Mouse (Mus musculus) thymus, adult 2 months (tissue): ENCODE data around the gene Syf2. TPM values are rescaled to one million over a fixed set of nuclear protein-coding genes. Genes with fewer than 3 reads are reported as not detected.

Experiments
- DNase-seq: peaks from one replicate; pipeline ENCODE4 v3.0.0; 2021
- H3K27ac ChIP-seq: fragments of 200-500 bp; 2 replicates; pipeline ENCODE4 v1.5.1; 2012; ENCODE audit warnings: low read length, control low read depth; ENCODE audit not compliant: control insufficient read depth, insufficient read depth
- H3K27me3 ChIP-seq: fragments of 200-500 bp; 2 replicates; pipeline ENCODE4 v1.6.1; 2012; ENCODE audit warnings: mild to moderate bottlenecking, low read length, moderate library complexity, mixed read lengths; ENCODE audit not compliant: control insufficient read depth, insufficient read depth
- H3K36me3 ChIP-seq: fragments of 200-500 bp; 2 replicates; pipeline ENCODE4 v1.6.1; 2012; ENCODE audit warnings: mild to moderate bottlenecking, low read length, moderate library complexity; ENCODE audit not compliant: control insufficient read depth, insufficient read depth
- H3K4me1 ChIP-seq: fragments of 200-500 bp; replicated peaks from 2 replicates; pipeline ENCODE4 v1.6.1; 2012; ENCODE audit warnings: low read length; ENCODE audit not compliant: control insufficient read depth, insufficient read depth
- H3K4me3 ChIP-seq: fragments of 200-500 bp; 2 replicates; pipeline ENCODE4 v1.5.1; 2012; ENCODE audit warnings: mild to moderate bottlenecking, low read length, control low read depth, moderate library complexity; ENCODE audit not compliant: control insufficient read depth, insufficient read depth
- CTCF ChIP-seq: fragments of 200-500 bp; IDR thresholded peaks from 2 replicates; pipeline ENCODE4 v1.5.1; 2012; ENCODE audit warnings: mild to moderate bottlenecking, control low read depth, low read length, moderate library complexity, borderline replicate concordance; ENCODE audit not compliant: control insufficient read depth, poor library complexity, insufficient read depth; ENCODE audit errors: extremely low read depth
- POLR2A ChIP-seq: fragments of 200-500 bp; IDR thresholded peaks from 2 replicates; pipeline ENCODE4 v1.6.1; 2012; ENCODE audit warnings: mild to moderate bottlenecking, low read length, control low read depth, moderate library complexity; ENCODE audit not compliant: control insufficient read depth, poor library complexity, insufficient read depth; ENCODE audit errors: extremely low read depth
- WGBS: fragments of 180-500 bp; shearing (Covaris S2); methylation state at CpG from one replicate; pipeline ENCODE4 v1.1.7; 2018; 5-methylcytosine and 5-hydroxymethylcytosine counted together
- polyA plus RNA-seq: library from polyadenylated mRNA; depleted of rRNA; stranded (reverse); fragments of >200 nt; gene quantifications from 2 replicates; pipeline ENCODE4 v1.2.3, GENCODE M21; 2012; rRNA removed

Syf2 gene
- 36.8 and 42.8 TPM in 2 replicates for polyA plus RNA-seq

DNA sequence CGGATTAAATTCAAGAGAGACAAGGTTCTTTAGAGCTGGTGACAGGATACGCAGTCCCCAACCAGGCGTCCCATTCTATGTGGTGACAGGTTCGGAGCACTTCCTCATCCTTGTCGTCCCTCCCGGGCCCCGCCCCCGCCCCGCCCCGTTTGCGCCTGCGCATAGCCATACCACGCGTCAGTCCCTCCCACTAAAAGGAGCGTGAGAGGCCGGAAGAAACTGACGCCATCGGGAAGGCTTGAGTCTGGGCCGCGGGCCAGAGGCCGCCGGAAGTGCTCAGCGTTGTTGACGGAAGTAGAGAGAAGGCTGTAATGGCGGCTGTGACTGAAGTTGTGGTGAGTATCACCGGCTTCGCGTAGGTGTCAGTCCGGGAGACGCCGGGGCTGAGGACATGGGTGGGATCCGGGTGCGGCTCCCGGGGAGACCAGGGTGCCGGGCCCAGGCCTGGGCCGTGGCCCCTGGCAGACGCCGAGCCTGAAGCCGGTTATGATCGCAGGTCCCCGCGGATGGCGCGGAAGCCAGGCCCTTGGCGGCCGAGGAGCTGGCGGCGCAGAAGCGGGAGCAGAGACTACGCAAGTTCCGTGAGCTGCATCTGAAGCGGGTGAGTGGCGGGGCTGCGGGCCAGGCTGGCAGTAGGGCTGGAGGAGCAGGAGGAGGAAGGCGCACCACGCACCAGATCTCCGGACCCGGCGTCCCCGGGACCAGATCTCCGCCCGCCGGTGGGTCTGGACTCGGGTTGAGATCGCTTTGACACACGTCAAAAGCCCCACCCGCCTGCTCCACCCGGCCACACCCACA, at the start of gene Syf2:
Syf2 (plus strand) TSS at position 215 of the 798 bp plus-strand sequence.
- H3K4me1 ChIP-seq = peaks cover 5% of the 10 kb centered on the region
- H3K36me3 ChIP-seq = peaks cover 61% of the 10 kb centered on the region
- under 1% methylated on average over 68 of the region's 68 CpGs for WGBS
- H3K4me3 ChIP-seq = peak within 1 kb of the TSS; percentile 95
- TF ChIP-seq CTCF (0 out of 2 replicates have a peak, but pooled peaks have one; percentile 38), POLR2A (peak; percentile 54; the same call in 1 of the 2 replicates)
- H3K27me3 ChIP-seq = no peaks in the 10 kb centered on the region
- DNase-seq = peak; percentile 86
- peak within 1 kb of the TSS; percentile 81 for H3K27ac ChIP-seq

GRCm38 (mm10) chr4:134883266-134883665, 47.4 kb upstream of the Syf2 start:
- WGBS = 47% methylated on average over 7 of the region's 7 CpGs
- peak; percentile 46 for DNase-seq
- peaks cover 6% of the 10 kb centered on the region for H3K4me1 ChIP-seq
- no peak overlapping the region for H3K4me3 ChIP-seq
- no peak overlapping the region for H3K27ac ChIP-seq
- TF ChIP-seq CTCF (peak; percentile 78), POLR2A (no peak)
- no peaks in the 10 kb centered on the region for H3K27me3 ChIP-seq
- no peaks in the 10 kb centered on the region for H3K36me3 ChIP-seq

DNA sequence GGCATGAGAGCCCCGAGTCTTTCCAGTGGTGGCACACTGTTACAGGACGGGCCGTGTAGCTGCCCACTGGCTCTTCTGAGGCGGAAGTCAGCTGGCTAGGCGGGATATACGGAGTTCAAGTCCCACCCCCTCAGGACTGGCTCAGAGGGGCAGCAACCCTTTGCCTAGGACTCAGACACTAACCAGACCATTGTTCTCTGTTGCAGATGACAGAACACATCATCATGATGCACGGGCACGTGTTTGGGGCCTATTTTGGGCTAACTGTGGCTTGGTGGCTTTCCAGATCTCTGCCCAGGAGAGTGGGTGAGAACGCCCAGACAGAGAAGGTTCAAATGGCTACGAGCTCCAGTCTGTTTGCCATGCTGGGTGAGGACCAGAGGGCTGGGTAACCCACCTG, 46.9 kb upstream of the Syf2 start:
- Histone ChIP-seq H3K36me3 (no peaks in the 10 kb centered on the region), H3K27me3 (no peaks in the 10 kb centered on the region), H3K27ac (no peak overlapping the region), H3K4me1 (peaks cover 6% of the 10 kb centered on the region), H3K4me3 (no peak overlapping the region)
- DNase-seq = no peak
- TF ChIP-seq POLR2A (no peak), CTCF (no peak)
- 68% methylated on average over 10 of the region's 10 CpGs for WGBS

DNA sequence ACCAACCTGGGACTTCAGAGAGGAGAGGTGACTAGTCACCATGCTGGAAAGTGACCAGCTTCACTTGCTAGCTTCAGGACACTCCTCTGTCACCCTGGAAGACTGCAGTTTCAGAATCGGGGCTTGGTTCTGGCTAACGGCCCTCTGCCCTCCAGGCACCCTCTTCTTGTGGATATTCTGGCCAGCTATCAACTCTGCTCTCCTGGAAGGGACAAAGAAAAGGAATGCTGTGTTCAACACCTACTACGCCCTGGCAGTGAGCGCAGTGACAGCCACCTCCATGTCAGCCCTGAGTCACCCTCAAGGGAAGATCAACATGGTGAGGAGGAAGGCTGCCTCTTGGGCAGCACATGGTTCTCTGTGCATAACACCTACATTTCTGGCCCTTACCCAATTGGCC, 46.3 kb upstream of the Syf2 start:
- TF ChIP-seq POLR2A = no peak
- TF ChIP-seq CTCF = no peak
- Histone ChIP-seq H3K27me3 (no peaks in the 10 kb centered on the region), H3K4me3 (no peak overlapping the region), H3K4me1 (peaks cover 6% of the 10 kb centered on the region), H3K27ac (no peak overlapping the region), H3K36me3 (no peaks in the 10 kb centered on the region)
- DNase-seq = no peak
- 96% methylated on average over 4 of the region's 4 CpGs for WGBS

DNA sequence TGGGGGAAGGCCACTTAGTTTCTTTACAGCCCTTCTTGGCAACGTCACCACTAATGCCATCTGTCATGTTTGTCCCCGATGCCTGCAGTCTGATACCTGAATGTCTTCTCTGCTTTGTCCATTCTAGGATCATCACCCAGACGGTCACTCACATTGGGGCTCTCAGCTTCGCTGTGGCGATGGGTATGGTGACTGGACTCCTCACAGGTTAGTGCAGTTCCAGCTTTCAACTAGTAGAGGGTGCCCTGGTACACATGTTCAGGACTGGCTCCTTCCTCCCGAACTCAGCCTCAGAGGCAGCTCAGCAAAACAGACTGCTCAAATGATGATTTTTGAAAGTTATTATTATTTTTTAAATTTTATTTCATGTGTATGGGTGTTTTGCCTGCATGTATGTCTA, 38.6 kb upstream of the Syf2 start:
- Histone ChIP-seq H3K4me3 (no peak overlapping the region), H3K36me3 (peaks cover 15% of the 10 kb centered on the region), H3K4me1 (no peaks in the 10 kb centered on the region), H3K27ac (no peak overlapping the region), H3K27me3 (no peaks in the 10 kb centered on the region)
- no peak for TF ChIP-seq CTCF
- no peak for TF ChIP-seq POLR2A
- DNase-seq = peak; percentile 62
- 69% methylated on average over 6 of the region's 6 CpGs for whole genome bisulfite sequencing

DNA sequence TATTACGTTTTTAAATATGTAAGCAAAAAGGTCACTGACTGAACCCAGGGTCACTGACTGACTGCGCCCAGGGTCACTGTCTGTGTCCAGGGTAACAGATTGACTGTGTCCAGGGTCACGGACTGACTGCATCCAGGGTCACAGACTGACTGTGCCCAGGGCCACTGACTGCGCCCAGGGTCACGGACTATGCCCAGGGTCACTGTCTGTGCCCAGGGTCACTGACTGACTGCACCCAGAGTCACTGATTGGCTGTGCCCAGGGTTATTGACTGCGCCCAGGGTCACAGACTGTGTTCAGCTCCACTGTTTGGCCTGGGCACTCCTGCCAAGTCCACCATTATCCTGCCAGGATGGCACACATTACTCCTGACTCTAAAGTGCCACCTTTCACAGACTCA, 33.4 kb upstream of the Syf2 start:
- no peak overlapping the region for H3K27ac ChIP-seq
- H3K27me3 ChIP-seq = no peaks in the 10 kb centered on the region
- WGBS = 96% methylated on average over 6 of the region's 6 CpGs
- peaks cover 63% of the 10 kb centered on the region for H3K36me3 ChIP-seq
- TF ChIP-seq CTCF = no peak
- no peak for TF ChIP-seq POLR2A
- no peak overlapping the region for H3K4me3 ChIP-seq
- no peaks in the 10 kb centered on the region for H3K4me1 ChIP-seq
- DNase-seq = no peak
